Mouse (Mus musculus) forebrain, embryonic 10.5 days (tissue): Measurements from ENCODE around the gene Rasgef1a. TPM values are rescaled to one million over a fixed set of nuclear protein-coding genes. Genes with fewer than 3 reads are reported as not detected.

ENCODE experiments used
- DNase-seq: peaks from one replicate; pipeline ENCODE4 v3.0.0-alpha.2; 2017; ENCODE audit warnings: low spot score; ENCODE audit errors: extremely low spot score
- H3K27ac ChIP-seq: fragments of 300-500 bp; sonication (generic); 2 replicates; pipeline ENCODE4 v1.5.1; 2016; ENCODE audit warnings: mild to moderate bottlenecking
- H3K27me3 ChIP-seq: fragments of 300-500 bp; sonication (generic); 2 replicates; pipeline ENCODE4 v1.6.1; 2016; ENCODE audit warnings: mild to moderate bottlenecking; ENCODE audit not compliant: poor library complexity, severe bottlenecking
- H3K36me3 ChIP-seq: fragments of 300-500 bp; sonication (generic); replicated peaks from 2 replicates; pipeline ENCODE4 v1.6.1; 2016; ENCODE audit warnings: mild to moderate bottlenecking, moderate library complexity
- H3K4me1 ChIP-seq: fragments of 300-500 bp; sonication (generic); 2 replicates; pipeline ENCODE4 v1.6.1; 2016
- H3K4me3 ChIP-seq: fragments of 300-500 bp; sonication (generic); 2 replicates; pipeline ENCODE4 v1.5.1; 2016; ENCODE audit warnings: mild to moderate bottlenecking, moderate library complexity
- H3K9me3 ChIP-seq: fragments of 300-500 bp; sonication (generic); 2 replicates; pipeline ENCODE4 v1.6.1; 2016; ENCODE audit warnings: mild to moderate bottlenecking, moderate library complexity
- WGBS: fragments of 180-500 bp; shearing (Covaris S2); methylation state at CpG from one replicate; pipeline ENCODE4 v1.1.7; 2016; 5-methylcytosine and 5-hydroxymethylcytosine counted together
- polyA plus RNA-seq: library from polyadenylated mRNA; unstranded; fragments of >200 nt; fragmentation: Nextera tagmentation; extraction: Ambion mirVana; gene quantifications from 2 replicates; pipeline ENCODE4 v1.2.1, GENCODE M21; 2016

The Rasgef1a gene
- polyA plus RNA-seq, 1 experiment from 2014 or later, result 0.22 TPM

DNA sequence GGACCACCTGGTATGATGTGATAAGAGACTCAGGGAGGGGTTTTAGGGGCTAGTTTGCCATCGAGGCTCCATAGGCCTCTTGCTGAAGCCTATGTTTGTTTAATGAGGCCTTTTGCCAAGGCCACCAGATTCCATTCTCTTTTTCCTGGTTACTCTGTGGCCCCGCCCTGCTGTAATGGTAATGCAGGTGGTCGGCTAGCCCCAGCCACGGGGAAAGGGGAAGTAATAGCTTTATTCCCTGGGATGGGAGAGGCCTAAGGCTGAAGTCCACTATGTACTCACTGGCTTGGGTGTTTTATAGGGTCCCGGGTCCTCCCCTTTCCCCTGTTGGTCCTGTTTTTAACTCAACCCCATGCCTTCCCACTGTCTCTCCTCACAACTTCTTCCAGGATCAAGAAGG is 25.6 kb downstream of the Rasgef1a start:
- Histone ChIP-seq H3K4me1 (no peaks in the 10 kb centered on the region), H3K27ac (no peak overlapping the region), H3K4me3 (no peak overlapping the region), H3K36me3 (no peaks in the 10 kb centered on the region), H3K9me3 (no peaks in the 10 kb centered on the region), H3K27me3 (no peaks in the 10 kb centered on the region)
- WGBS, result 86% methylated on average over 5 of the region's 5 CpGs
- no peak for DNase-seq

DNA sequence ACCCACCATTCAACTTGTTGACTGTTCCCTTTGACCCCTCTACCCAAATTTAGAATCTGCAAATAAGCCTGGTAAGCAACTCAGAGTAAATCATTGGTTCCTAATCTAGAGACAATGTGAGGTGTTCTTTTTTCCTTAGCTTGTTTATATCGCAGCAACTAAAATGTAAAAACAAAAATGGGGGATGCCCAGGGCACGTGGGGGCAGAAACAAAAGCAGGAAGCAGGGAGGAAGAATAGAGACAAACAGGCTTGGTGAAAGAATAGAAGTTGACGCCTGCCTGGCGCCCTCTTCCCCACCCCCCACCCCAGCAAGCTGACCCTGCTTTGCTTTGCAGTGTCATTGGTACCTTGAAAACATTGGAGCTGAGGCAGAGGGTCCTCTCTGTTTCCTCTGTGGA is 33.9 kb downstream of the Rasgef1a start:
- Histone ChIP-seq H3K36me3 (no peaks in the 10 kb centered on the region), H3K27me3 (no peaks in the 10 kb centered on the region), H3K4me1 (0 out of 2 replicates have a peak, but pooled peaks cover 3% of the 10 kb centered on the region), H3K9me3 (peaks cover 4% of the 10 kb centered on the region; the same call in 1 of the 2 replicates), H3K27ac (no peak overlapping the region), H3K4me3 (no peak overlapping the region)
- DNase-seq, result no peak
- WGBS, result 30% methylated on average over 4 of the region's 4 CpGs

- Histone ChIP-seq H3K9me3 (peaks cover 4% of the 10 kb centered on the region; the same call in 1 of the 2 replicates), H3K36me3 (no peaks in the 10 kb centered on the region), H3K4me3 (no peak overlapping the region), H3K4me1 (0 out of 2 replicates have a peak, but pooled peaks cover 3% of the 10 kb centered on the region), H3K27me3 (no peaks in the 10 kb centered on the region), H3K27ac (no peak overlapping the region)
- 72% methylated on average over 7 of the region's 7 CpGs for WGBS
- DNase-seq, result no peak
Measured at GRCm38 (mm10) chr6:118045892-118046291, 34.7 kb downstream of the Rasgef1a start.

GRCm38 (mm10) chr6:118046511-118046910 is 35.3 kb downstream of the Rasgef1a start:
- H3K4me3 ChIP-seq, result no peak overlapping the region
- no peaks in the 10 kb centered on the region for H3K27me3 ChIP-seq
- 86% methylated on average over 3 of the region's 3 CpGs for WGBS
- peaks cover 4% of the 10 kb centered on the region; the same call in 1 of the 2 replicates for H3K9me3 ChIP-seq
- DNase-seq, result no peak
- no peaks in the 10 kb centered on the region for H3K36me3 ChIP-seq
- 0 out of 2 replicates have a peak, but pooled peaks cover 3% of the 10 kb centered on the region for H3K4me1 ChIP-seq
- H3K27ac ChIP-seq, result no peak overlapping the region

GRCm38 (mm10) chr6:118046924-118047323 is 35.7 kb downstream of the Rasgef1a start:
- Histone ChIP-seq H3K9me3 (peaks cover 4% of the 10 kb centered on the region; the same call in 1 of the 2 replicates), H3K4me3 (no peak overlapping the region), H3K27ac (no peak overlapping the region), H3K27me3 (no peaks in the 10 kb centered on the region), H3K4me1 (0 out of 2 replicates have a peak, but pooled peaks cover 3% of the 10 kb centered on the region), H3K36me3 (no peaks in the 10 kb centered on the region)
- no peak for DNase-seq

- peaks cover 1% of the 10 kb centered on the region; the same call in 1 of the 2 replicates for H3K9me3 ChIP-seq
- 90% methylated on average over 4 of the region's 4 CpGs for WGBS
- DNase-seq, result no peak
- H3K27ac ChIP-seq, result no peak overlapping the region
- no peak overlapping the region for H3K4me3 ChIP-seq
- no peaks in the 10 kb centered on the region for H3K27me3 ChIP-seq
- 0 out of 2 replicates have a peak, but pooled peaks cover 3% of the 10 kb centered on the region for H3K4me1 ChIP-seq
- H3K36me3 ChIP-seq, result no peaks in the 10 kb centered on the region
Measured at GRCm38 (mm10) chr6:118047811-118048505, 36.7 kb downstream of the Rasgef1a start.

DNA sequence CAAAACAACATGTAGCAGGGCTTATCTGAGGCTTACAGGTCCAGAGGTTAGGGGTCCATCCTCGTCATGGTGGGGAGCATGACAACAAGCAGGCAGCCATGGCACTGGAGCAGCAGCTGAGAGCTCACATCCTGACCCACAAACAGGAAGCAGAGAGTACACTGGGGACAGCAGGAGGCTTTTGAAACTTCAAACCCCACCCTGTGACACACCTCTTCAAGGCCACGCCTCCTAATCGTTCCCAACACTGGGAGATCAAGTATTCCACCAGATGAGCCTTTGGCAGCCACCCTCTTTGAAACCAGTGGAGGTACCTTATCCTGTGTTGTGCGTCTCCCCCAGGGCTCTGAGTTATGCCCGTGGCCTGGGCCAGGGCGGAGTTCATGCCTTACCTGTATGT is 38.5 kb downstream of the Rasgef1a start:
- no peaks in the 10 kb centered on the region for H3K9me3 ChIP-seq
- H3K27me3 ChIP-seq, result no peaks in the 10 kb centered on the region
- no peak overlapping the region for H3K27ac ChIP-seq
- 0 out of 2 replicates have a peak, but pooled peaks cover 3% of the 10 kb centered on the region for H3K4me1 ChIP-seq
- no peak overlapping the region for H3K4me3 ChIP-seq
- 88% methylated on average over 6 of the region's 6 CpGs for WGBS
- H3K36me3 ChIP-seq, result no peaks in the 10 kb centered on the region
- no peak for DNase-seq

DNA sequence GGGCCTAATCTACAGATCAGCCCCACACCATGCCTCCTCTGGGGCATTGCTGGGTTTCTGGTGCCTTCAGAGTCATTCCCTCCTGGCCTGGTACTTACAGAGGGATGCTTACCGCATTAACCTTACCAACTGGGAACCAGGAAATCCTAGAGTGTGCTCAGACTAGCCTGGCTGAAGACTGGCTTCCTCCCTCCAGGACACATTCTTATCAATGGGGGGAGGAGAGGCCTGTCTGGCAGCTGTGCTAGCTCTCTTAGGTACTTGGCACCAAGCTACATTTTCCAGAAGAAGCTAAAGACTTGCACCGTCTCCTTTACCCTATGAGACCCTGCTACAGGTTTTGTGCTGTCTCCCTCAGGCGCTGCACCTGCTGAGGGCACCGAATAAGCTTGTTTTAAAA is 40.2 kb downstream of the Rasgef1a start:
- Histone ChIP-seq H3K27ac (no peak overlapping the region), H3K9me3 (no peaks in the 10 kb centered on the region), H3K36me3 (no peaks in the 10 kb centered on the region), H3K27me3 (no peaks in the 10 kb centered on the region), H3K4me1 (no peaks in the 10 kb centered on the region), H3K4me3 (no peak overlapping the region)
- DNase-seq, result no peak
- 88% methylated on average over 4 of the region's 4 CpGs for whole genome bisulfite sequencing

DNA sequence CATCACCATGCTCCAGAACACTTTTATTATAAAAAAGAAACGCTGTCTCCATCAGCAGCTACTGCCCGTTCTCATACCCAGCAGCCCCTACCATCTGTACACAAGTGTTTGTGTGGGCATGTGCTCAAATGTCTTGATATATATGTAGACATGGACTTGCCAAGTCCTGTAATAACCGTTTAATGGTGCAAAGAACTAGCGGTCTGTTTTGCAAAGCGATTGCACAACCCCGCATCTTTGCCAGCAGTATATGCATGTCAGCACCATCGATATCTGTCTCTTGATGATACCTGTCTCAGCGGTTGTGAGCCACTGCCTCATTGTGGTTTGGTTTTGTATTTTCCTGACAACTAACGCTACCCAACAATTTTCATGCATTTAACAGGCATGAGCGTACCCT is 44.0 kb downstream of the Rasgef1a start:
- Histone ChIP-seq H3K4me1 (no peaks in the 10 kb centered on the region), H3K36me3 (no peaks in the 10 kb centered on the region), H3K27me3 (no peaks in the 10 kb centered on the region), H3K9me3 (0 out of 2 replicates have a peak, but pooled peaks cover 4% of the 10 kb centered on the region), H3K4me3 (no peak overlapping the region), H3K27ac (no peak overlapping the region)
- WGBS, result 94% methylated on average over 10 of the region's 10 CpGs
- DNase-seq, result no peak

DNA sequence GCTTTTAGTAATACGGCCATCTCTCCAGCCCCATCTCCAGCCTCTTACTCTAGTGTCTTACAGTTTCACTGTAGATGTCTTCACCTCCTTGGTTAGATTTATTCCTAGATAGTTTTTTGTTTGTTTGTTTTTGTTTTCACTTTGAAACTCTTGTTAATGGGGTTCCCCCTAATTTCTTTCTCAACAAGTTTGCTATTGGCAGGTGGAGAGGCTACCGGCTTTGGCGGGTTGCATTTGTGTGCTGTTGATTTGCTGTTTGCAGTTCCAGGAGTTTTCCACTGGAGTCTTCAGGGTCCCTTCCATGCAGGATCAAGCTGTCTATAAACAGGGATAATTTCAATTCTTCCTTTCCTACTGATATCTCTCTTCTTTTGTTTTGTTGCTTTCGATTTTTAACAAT is 50.0 kb downstream of the Rasgef1a start:
- H3K36me3 ChIP-seq, result no peaks in the 10 kb centered on the region
- no peak for DNase-seq
- peaks cover 25% of the 10 kb centered on the region for H3K27me3 ChIP-seq
- H3K9me3 ChIP-seq, result 0 out of 2 replicates have a peak, but pooled peaks cover 4% of the 10 kb centered on the region
- WGBS, result 89% methylated on average over 4 of the region's 4 CpGs
- no peak overlapping the region for H3K27ac ChIP-seq
- H3K4me3 ChIP-seq, result no peak overlapping the region
- H3K4me1 ChIP-seq, result peaks cover 13% of the 10 kb centered on the region

- WGBS, result 85% methylated on average over 5 of the region's 5 CpGs
- no peak for DNase-seq
- 0 out of 2 replicates have a peak, but pooled peaks cover 4% of the 10 kb centered on the region for H3K9me3 ChIP-seq
- H3K4me1 ChIP-seq, result peaks cover 22% of the 10 kb centered on the region
- peaks cover 45% of the 10 kb centered on the region for H3K27me3 ChIP-seq
- H3K27ac ChIP-seq, result no peak overlapping the region
- H3K36me3 ChIP-seq, result no peaks in the 10 kb centered on the region
- no peak overlapping the region for H3K4me3 ChIP-seq
Measured at GRCm38 (mm10) chr6:118063266-118063665, 52.0 kb downstream of the Rasgef1a start.

DNA sequence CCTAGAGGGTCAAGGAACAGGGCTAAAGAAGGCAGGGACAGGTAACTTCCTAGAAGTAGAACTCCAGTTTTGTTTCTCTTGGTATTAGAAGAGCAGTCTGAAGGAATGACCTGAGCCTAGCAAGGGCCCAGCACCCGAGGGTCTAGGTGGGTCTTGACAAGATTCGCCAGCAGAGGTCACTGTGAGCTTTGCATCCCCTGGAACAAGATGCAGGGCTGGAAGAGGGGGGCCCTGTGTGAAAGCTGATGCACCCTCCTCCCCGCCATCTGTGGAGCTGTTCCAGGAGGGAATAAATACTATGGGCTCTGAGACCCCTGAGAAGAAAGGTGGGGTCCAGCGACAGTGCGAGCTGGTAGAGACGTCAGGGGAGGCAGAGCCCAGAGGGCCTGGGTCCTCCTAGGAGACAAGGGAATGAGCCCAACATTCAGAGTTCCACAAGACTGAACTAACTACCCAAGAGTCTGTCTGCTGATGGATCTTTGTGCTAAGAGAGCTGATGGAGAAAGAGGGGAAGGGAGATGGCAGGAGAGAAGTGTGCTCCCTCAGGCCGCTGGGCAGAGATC is 53.8 kb downstream of the Rasgef1a start:
- peak overlapping the region; percentile 62 for H3K4me3 ChIP-seq
- H3K27me3 ChIP-seq, result peaks cover 50% of the 10 kb centered on the region
- H3K27ac ChIP-seq, result no peak overlapping the region
- peak; percentile 35 for DNase-seq
- H3K36me3 ChIP-seq, result no peaks in the 10 kb centered on the region
- H3K9me3 ChIP-seq, result no peaks in the 10 kb centered on the region
- H3K4me1 ChIP-seq, result peaks cover 22% of the 10 kb centered on the region
- 5% methylated on average over 7 of the region's 7 CpGs for WGBS

GRCm38 (mm10) chr6:118065837-118066198 is 54.6 kb downstream of the Rasgef1a start:
- H3K9me3 ChIP-seq, result no peaks in the 10 kb centered on the region
- no peaks in the 10 kb centered on the region for H3K36me3 ChIP-seq
- peaks cover 50% of the 10 kb centered on the region for H3K27me3 ChIP-seq
- peak; percentile 44 for DNase-seq
- peak overlapping the region; percentile 62 for H3K4me3 ChIP-seq
- peaks cover 22% of the 10 kb centered on the region for H3K4me1 ChIP-seq
- H3K27ac ChIP-seq, result peak overlapping the region; percentile 40
- 1% methylated on average over 12 of the region's 12 CpGs for WGBS
